Mouse (Mus musculus) forebrain, embryonic 10.5 days (tissue): ENCODE measurements around the gene 1520401A03Rik. TPM values are rescaled to one million over a fixed set of nuclear protein-coding genes. Genes with fewer than 3 reads are reported as not detected.
A peak's percentile ranks its signal among the peaks of the same experiment; 100 is the strongest.

Source experiments
- DNase-seq: peaks from one replicate; pipeline ENCODE4 v3.0.0-alpha.2; 2017; ENCODE audit warnings: low spot score; ENCODE audit errors: extremely low spot score
- H3K27ac ChIP-seq: fragments of 300-500 bp; sonication (generic); 2 replicates; pipeline ENCODE4 v1.5.1; 2016; ENCODE audit warnings: mild to moderate bottlenecking
- H3K27me3 ChIP-seq: fragments of 300-500 bp; sonication (generic); 2 replicates; pipeline ENCODE4 v1.6.1; 2016; ENCODE audit warnings: mild to moderate bottlenecking; ENCODE audit not compliant: poor library complexity, severe bottlenecking
- H3K36me3 ChIP-seq: fragments of 300-500 bp; sonication (generic); replicated peaks from 2 replicates; pipeline ENCODE4 v1.6.1; 2016; ENCODE audit warnings: mild to moderate bottlenecking, moderate library complexity
- H3K4me1 ChIP-seq: fragments of 300-500 bp; sonication (generic); 2 replicates; pipeline ENCODE4 v1.6.1; 2016
- H3K4me3 ChIP-seq: fragments of 300-500 bp; sonication (generic); 2 replicates; pipeline ENCODE4 v1.5.1; 2016; ENCODE audit warnings: mild to moderate bottlenecking, moderate library complexity
- H3K9me3 ChIP-seq: fragments of 300-500 bp; sonication (generic); 2 replicates; pipeline ENCODE4 v1.6.1; 2016; ENCODE audit warnings: mild to moderate bottlenecking, moderate library complexity
- WGBS: fragments of 180-500 bp; shearing (Covaris S2); methylation state at CpG from one replicate; pipeline ENCODE4 v1.1.7; 2016; 5-methylcytosine and 5-hydroxymethylcytosine counted together
- polyA plus RNA-seq: library from polyadenylated mRNA; unstranded; fragments of >200 nt; fragmentation: Nextera tagmentation; extraction: Ambion mirVana; gene quantifications from 2 replicates; pipeline ENCODE4 v1.2.1, GENCODE M21; 2016

The 1520401A03Rik gene
- polyA plus RNA-seq, 1 experiment from 2014 or later, result 0.06 TPM

- H3K4me3 ChIP-seq, result peak overlapping the region; percentile 14; the same call in 1 of the 2 replicates
- peaks cover 31% of the 10 kb centered on the region for H3K4me1 ChIP-seq
- H3K36me3 ChIP-seq, result peaks cover 33% of the 10 kb centered on the region
- no peaks in the 10 kb centered on the region for H3K9me3 ChIP-seq
- WGBS, result 41% methylated on average over 10 of the region's 10 CpGs
- no peak overlapping the region for H3K27ac ChIP-seq
- peaks cover 51% of the 10 kb centered on the region for H3K27me3 ChIP-seq
- no peak for DNase-seq
Measured at GRCm38 (mm10) chr17:23748631-23749391, 26.2 kb upstream of the 1520401A03Rik start.

- H3K4me3 ChIP-seq, result no peak overlapping the region
- peaks cover 31% of the 10 kb centered on the region for H3K4me1 ChIP-seq
- no peaks in the 10 kb centered on the region for H3K9me3 ChIP-seq
- 52% methylated on average over 6 of the region's 6 CpGs for WGBS
- H3K36me3 ChIP-seq, result peaks cover 25% of the 10 kb centered on the region
- peaks cover 59% of the 10 kb centered on the region for H3K27me3 ChIP-seq
- no peak for DNase-seq
- H3K27ac ChIP-seq, result no peak overlapping the region
Measured at GRCm38 (mm10) chr17:23748026-23748425, 25.4 kb upstream of the 1520401A03Rik start.

- Histone ChIP-seq H3K27me3 (peaks cover 64% of the 10 kb centered on the region), H3K27ac (no peak overlapping the region), H3K4me1 (peaks cover 35% of the 10 kb centered on the region), H3K4me3 (no peak overlapping the region), H3K9me3 (no peaks in the 10 kb centered on the region), H3K36me3 (peaks cover 19% of the 10 kb centered on the region)
- WGBS, result 89% methylated on average over 3 of the region's 3 CpGs
- no peak for DNase-seq
Measured at GRCm38 (mm10) chr17:23747471-23747870, 24.9 kb upstream of the 1520401A03Rik start.

- Histone ChIP-seq H3K36me3 (peaks cover 12% of the 10 kb centered on the region), H3K27me3 (peaks cover 71% of the 10 kb centered on the region), H3K4me3 (no peak overlapping the region), H3K4me1 (peaks cover 40% of the 10 kb centered on the region), H3K9me3 (no peaks in the 10 kb centered on the region), H3K27ac (no peak overlapping the region)
- no peak for DNase-seq
- WGBS, result 77% methylated on average over 3 of the region's 3 CpGs
Measured at GRCm38 (mm10) chr17:23746767-23747166, 24.2 kb upstream of the 1520401A03Rik start.

- WGBS, result 1% methylated on average over 12 of the region's 12 CpGs
- H3K4me3 ChIP-seq, result peak overlapping the region; percentile 51
- DNase-seq, result no peak
- 0 out of 2 replicates have a peak, but pooled peaks cover 4% of the 10 kb centered on the region for H3K9me3 ChIP-seq
- H3K27ac ChIP-seq, result 0 out of 2 replicates have a peak overlapping the region, but pooled peaks have one; percentile 49
- H3K27me3 ChIP-seq, result peaks cover 76% of the 10 kb centered on the region
- H3K36me3 ChIP-seq, result peaks cover 8% of the 10 kb centered on the region
- peaks cover 40% of the 10 kb centered on the region for H3K4me1 ChIP-seq
Measured at GRCm38 (mm10) chr17:23746311-23746710, 23.7 kb upstream of the 1520401A03Rik start.

- WGBS, result under 1% methylated on average over 39 of the region's 45 CpGs
- Histone ChIP-seq H3K9me3 (0 out of 2 replicates have a peak, but pooled peaks cover 7% of the 10 kb centered on the region), H3K4me1 (peaks cover 44% of the 10 kb centered on the region), H3K27me3 (peaks cover 83% of the 10 kb centered on the region), H3K36me3 (0 out of 2 replicates have a peak, but pooled peaks cover 5% of the 10 kb centered on the region), H3K4me3 (peak within 1 kb of the TSS; percentile 51), H3K27ac (peak within 1 kb of the TSS; percentile 49; the same call in 1 of the 2 replicates)
- DNase-seq, result no peak
Measured at GRCm38 (mm10) chr17:23745301-23746251, 23.0 kb upstream of the 1520401A03Rik start, which contains the start of gene Kremen2. Gene Kremen2, minus strand, starts transcription at chr17:23745833.

GRCm38 (mm10) chr17:23744651-23745050, 22.1 kb upstream of the 1520401A03Rik start:
- Histone ChIP-seq H3K36me3 (no peaks in the 10 kb centered on the region), H3K4me1 (peaks cover 53% of the 10 kb centered on the region), H3K9me3 (0 out of 2 replicates have a peak, but pooled peaks cover 7% of the 10 kb centered on the region), H3K4me3 (peak overlapping the region; percentile 51), H3K27me3 (peaks cover 92% of the 10 kb centered on the region), H3K27ac (no peak overlapping the region)
- WGBS, result 4% methylated on average over 14 of the region's 14 CpGs
- DNase-seq, result no peak

GRCm38 (mm10) chr17:23744076-23744475, 21.5 kb upstream of the 1520401A03Rik start:
- Histone ChIP-seq H3K27ac (no peak overlapping the region), H3K36me3 (no peaks in the 10 kb centered on the region), H3K4me1 (peaks cover 55% of the 10 kb centered on the region), H3K27me3 (peaks cover 98% of the 10 kb centered on the region), H3K4me3 (peak overlapping the region; percentile 51; the same call in 1 of the 2 replicates), H3K9me3 (0 out of 2 replicates have a peak, but pooled peaks cover 7% of the 10 kb centered on the region)
- DNase-seq, result no peak
- 17% methylated on average over 8 of the region's 8 CpGs for WGBS

GRCm38 (mm10) chr17:23742941-23743340, 20.4 kb upstream of the 1520401A03Rik start:
- Histone ChIP-seq H3K27me3 (peaks cover 99% of the 10 kb centered on the region), H3K9me3 (0 out of 2 replicates have a peak, but pooled peaks cover 7% of the 10 kb centered on the region)
- WGBS, result 63% methylated on average over 12 of the region's 12 CpGs

GRCm38 (mm10) chr17:23742210-23742793, 19.7 kb upstream of the 1520401A03Rik start:
- H3K27ac ChIP-seq, result no peak overlapping the region
- H3K27me3 ChIP-seq, result peaks cover 99% of the 10 kb centered on the region
- H3K4me1 ChIP-seq, result peaks cover 70% of the 10 kb centered on the region
- DNase-seq, result no peak
- WGBS, result 8% methylated on average over 44 of the region's 44 CpGs
- H3K4me3 ChIP-seq, result peak overlapping the region; percentile 34
- H3K36me3 ChIP-seq, result peaks cover 8% of the 10 kb centered on the region
- 0 out of 2 replicates have a peak, but pooled peaks cover 7% of the 10 kb centered on the region for H3K9me3 ChIP-seq

More at GRCm38 (mm10) chr17:23742941-23743340, 20.4 kb upstream of the 1520401A03Rik start:
- H3K36me3 ChIP-seq, result peaks cover 1% of the 10 kb centered on the region; the same call in 1 of the 2 replicates
- DNase-seq, result no peak
- H3K4me1 ChIP-seq, result peaks cover 64% of the 10 kb centered on the region
- H3K4me3 ChIP-seq, result peak overlapping the region; percentile 34; the same call in 1 of the 2 replicates
- H3K27ac ChIP-seq, result no peak overlapping the region

- H3K9me3 ChIP-seq, result 0 out of 2 replicates have a peak, but pooled peaks cover 7% of the 10 kb centered on the region
- WGBS, result 53% methylated on average over 38 of the region's 38 CpGs
- DNase-seq, result no peak
- peaks cover 15% of the 10 kb centered on the region for H3K36me3 ChIP-seq
- peak overlapping the region; percentile 34; the same call in 1 of the 2 replicates for H3K4me3 ChIP-seq
- H3K27ac ChIP-seq, result no peak overlapping the region
- H3K4me1 ChIP-seq, result peaks cover 70% of the 10 kb centered on the region
- peaks cover 99% of the 10 kb centered on the region for H3K27me3 ChIP-seq
Measured at GRCm38 (mm10) chr17:23741359-23742209, 19.0 kb upstream of the 1520401A03Rik start.
